Mouse (Mus musculus): ENCODE data around the gene Kat14. TPM values are rescaled to one million over a fixed set of nuclear protein-coding genes. Genes with fewer than 3 reads are reported as not detected.

The Kat14 gene
- polyA plus RNA-seq, 1 experiment from 2014 or later: 25.0 TPM

GRCm38 (mm10) chr2:144428659-144429058 lies 59.9 kb downstream of the Kat14 start:
- no peaks in the 10 kb centered on the region for H3K36me3 ChIP-seq (ENCODE audit: control insufficient read depth, insufficient read depth, low read length)
- no peak for ATAC-seq (replicated peaks; ENCODE audit: insufficient number of reproducible peaks, low FRiP score, low TSS enrichment)
- no peaks in the 10 kb centered on the region for H3K9me3 ChIP-seq (replicated peaks; ENCODE audit: control insufficient read depth, low read length)
- no peak overlapping the region for H3K4me2 ChIP-seq
- H3K4me1 ChIP-seq (ENCODE audit: control insufficient read depth, insufficient read depth, low read length): no peaks in the 10 kb centered on the region
- 76% methylated on average over 8 of the region's 8 CpGs for WGBS (ENCODE audit: insufficient replicate concordance)
- H3K4me3 ChIP-seq (ENCODE audit: low read depth, low read length): no peak overlapping the region
- no peak overlapping the region for H3K9ac ChIP-seq (ENCODE audit: low read depth, low read length)
- H3K27me3 ChIP-seq (ENCODE audit: control insufficient read depth, insufficient read depth, low read length): no peaks in the 10 kb centered on the region
- H3K27ac ChIP-seq (ENCODE audit: low read depth, low read length): no peak overlapping the region

DNA sequence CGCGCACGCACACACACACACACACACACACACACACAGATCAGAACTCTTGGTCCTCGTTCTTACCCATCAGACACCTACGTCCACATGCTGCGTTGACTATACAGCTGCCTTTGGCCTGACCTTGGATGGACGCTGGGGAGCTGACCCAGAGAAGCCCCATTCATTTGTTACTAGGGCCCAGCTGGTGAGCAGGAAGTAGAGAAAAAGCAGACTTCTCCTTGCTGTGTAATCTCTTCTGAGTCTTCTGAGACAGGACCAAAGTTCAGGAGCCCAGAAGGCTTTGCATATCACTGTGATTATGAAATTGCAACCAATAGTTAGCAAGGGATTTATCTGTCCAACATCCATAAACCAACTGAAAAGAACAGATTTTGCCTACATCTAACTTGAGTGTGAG lies 60.4 kb downstream of the Kat14 start:
- no peaks in the 10 kb centered on the region for H3K36me3 ChIP-seq (ENCODE audit: control insufficient read depth, insufficient read depth, low read length)
- no peak for ATAC-seq (replicated peaks; ENCODE audit: insufficient number of reproducible peaks, low FRiP score, low TSS enrichment)
- no peak overlapping the region for H3K4me2 ChIP-seq
- no peak overlapping the region for H3K9ac ChIP-seq (ENCODE audit: low read depth, low read length)
- H3K9me3 ChIP-seq (replicated peaks; ENCODE audit: control insufficient read depth, low read length): no peaks in the 10 kb centered on the region
- 76% methylated on average over 7 of the region's 7 CpGs for WGBS (ENCODE audit: insufficient replicate concordance)
- H3K4me1 ChIP-seq (ENCODE audit: control insufficient read depth, insufficient read depth, low read length): no peaks in the 10 kb centered on the region
- no peak overlapping the region for H3K27ac ChIP-seq (ENCODE audit: low read depth, low read length)
- no peak overlapping the region for H3K4me3 ChIP-seq (ENCODE audit: low read depth, low read length)
- H3K27me3 ChIP-seq (ENCODE audit: control insufficient read depth, insufficient read depth, low read length): no peaks in the 10 kb centered on the region

GRCm38 (mm10) chr2:144431286-144431825 lies 62.6 kb downstream of the Kat14 start:
- no peak for ATAC-seq (replicated peaks; ENCODE audit: insufficient number of reproducible peaks, low FRiP score, low TSS enrichment)

DNA sequence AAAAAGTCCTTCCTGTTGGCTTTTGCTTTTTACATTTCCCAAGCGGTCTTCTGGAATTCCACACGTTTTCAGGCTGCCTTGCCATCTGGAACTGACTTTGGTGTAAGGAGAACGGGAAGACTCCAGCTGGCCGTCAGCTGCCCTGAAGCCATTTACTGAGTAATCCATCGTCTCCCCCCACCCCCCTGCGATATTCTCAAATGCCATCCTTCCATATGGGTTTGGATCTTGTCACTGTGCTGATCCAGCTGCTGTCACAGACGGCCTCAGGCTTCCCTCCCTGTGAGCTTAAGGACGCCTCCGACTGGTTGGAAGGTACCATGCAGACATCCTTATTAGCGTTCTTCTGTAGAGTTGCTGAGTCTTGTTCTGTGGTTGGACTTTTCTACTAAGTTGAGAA lies 66.9 kb downstream of the Kat14 start:
- H3K27me3 ChIP-seq (ENCODE audit: control insufficient read depth, insufficient read depth, low read length): no peaks in the 10 kb centered on the region
- H3K27ac ChIP-seq (ENCODE audit: low read depth, low read length): no peak overlapping the region
- H3K36me3 ChIP-seq (ENCODE audit: control insufficient read depth, insufficient read depth, low read length): no peaks in the 10 kb centered on the region
- no peak overlapping the region for H3K4me3 ChIP-seq (ENCODE audit: low read depth, low read length)
- no peak overlapping the region for H3K9ac ChIP-seq (ENCODE audit: low read depth, low read length)
- H3K4me2 ChIP-seq: no peak overlapping the region
- ATAC-seq (replicated peaks; ENCODE audit: insufficient number of reproducible peaks, low FRiP score, low TSS enrichment): no peak
- 78% methylated on average over 10 of the region's 10 CpGs for WGBS (ENCODE audit: insufficient replicate concordance)
- H3K9me3 ChIP-seq (replicated peaks; ENCODE audit: control insufficient read depth, low read length): no peaks in the 10 kb centered on the region
- no peaks in the 10 kb centered on the region for H3K4me1 ChIP-seq (ENCODE audit: control insufficient read depth, insufficient read depth, low read length)

More at GRCm38 (mm10) chr2:144431286-144431825, 62.6 kb downstream of the Kat14 start:
- H3K4me3 ChIP-seq (ENCODE audit: low read depth, low read length): no peak overlapping the region
- H3K9ac ChIP-seq (ENCODE audit: low read depth, low read length): no peak overlapping the region
- 72% methylated on average over 5 of the region's 5 CpGs for WGBS (ENCODE audit: insufficient replicate concordance)
- H3K4me1 ChIP-seq (ENCODE audit: control insufficient read depth, insufficient read depth, low read length): no peaks in the 10 kb centered on the region
- no peak overlapping the region for H3K27ac ChIP-seq (ENCODE audit: low read depth, low read length)
- no peak overlapping the region for H3K4me2 ChIP-seq
- H3K36me3 ChIP-seq (ENCODE audit: control insufficient read depth, insufficient read depth, low read length): no peaks in the 10 kb centered on the region
- H3K27me3 ChIP-seq (ENCODE audit: control insufficient read depth, insufficient read depth, low read length): no peaks in the 10 kb centered on the region
- H3K9me3 ChIP-seq (replicated peaks; ENCODE audit: control insufficient read depth, low read length): no peaks in the 10 kb centered on the region

DNA sequence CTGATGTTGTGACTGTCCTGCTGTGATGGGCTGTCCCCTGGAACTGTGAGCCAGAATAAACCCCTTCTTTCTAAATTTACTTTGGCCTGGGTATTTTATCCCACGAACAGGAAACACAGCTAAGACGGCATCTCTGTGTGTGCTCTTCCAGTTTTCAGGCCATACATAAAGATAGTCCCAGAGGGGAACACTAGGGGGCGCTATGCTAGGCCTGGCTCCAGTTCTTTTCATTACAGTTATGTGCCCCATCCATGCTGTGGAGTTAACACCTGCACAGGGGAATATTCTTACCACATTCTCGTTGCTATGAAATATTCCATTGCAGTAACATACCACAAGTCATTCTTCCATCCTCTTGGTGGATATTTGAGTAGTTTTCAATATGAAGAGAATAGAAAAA lies 69.6 kb downstream of the Kat14 start:
- H3K27ac ChIP-seq (ENCODE audit: low read depth, low read length): no peak overlapping the region
- no peak for ATAC-seq (replicated peaks; ENCODE audit: insufficient number of reproducible peaks, low FRiP score, low TSS enrichment)
- 52% methylated on average over 4 of the region's 4 CpGs for WGBS (ENCODE audit: insufficient replicate concordance)
- no peak overlapping the region for H3K9ac ChIP-seq (ENCODE audit: low read depth, low read length)
- no peak overlapping the region for H3K4me3 ChIP-seq (ENCODE audit: low read depth, low read length)
- no peak overlapping the region for H3K4me2 ChIP-seq
- H3K4me1 ChIP-seq (ENCODE audit: control insufficient read depth, insufficient read depth, low read length): no peaks in the 10 kb centered on the region
- H3K27me3 ChIP-seq (ENCODE audit: control insufficient read depth, insufficient read depth, low read length): no peaks in the 10 kb centered on the region
- H3K9me3 ChIP-seq (replicated peaks; ENCODE audit: control insufficient read depth, low read length): no peaks in the 10 kb centered on the region
- no peaks in the 10 kb centered on the region for H3K36me3 ChIP-seq (ENCODE audit: control insufficient read depth, insufficient read depth, low read length)

GRCm38 (mm10) chr2:144439191-144439700 lies 70.5 kb downstream of the Kat14 start:
- Histone ChIP-seq H3K4me3 (ENCODE audit: low read depth, low read length) (no peak overlapping the region), H3K27me3 (ENCODE audit: control insufficient read depth, insufficient read depth, low read length) (no peaks in the 10 kb centered on the region), H3K36me3 (ENCODE audit: control insufficient read depth, insufficient read depth, low read length) (no peaks in the 10 kb centered on the region), H3K9ac (ENCODE audit: low read depth, low read length) (no peak overlapping the region), H3K27ac (ENCODE audit: low read depth, low read length) (no peak overlapping the region), H3K9me3 (replicated peaks; ENCODE audit: control insufficient read depth, low read length) (no peaks in the 10 kb centered on the region), H3K4me1 (ENCODE audit: control insufficient read depth, insufficient read depth, low read length) (no peaks in the 10 kb centered on the region), H3K4me2 (no peak overlapping the region)
- WGBS (ENCODE audit: insufficient replicate concordance): 73% methylated on average over 3 of the region's 3 CpGs
- ATAC-seq (replicated peaks; ENCODE audit: insufficient number of reproducible peaks, low FRiP score, low TSS enrichment): no peak

GRCm38 (mm10) chr2:144441386-144441915 lies 72.7 kb downstream of the Kat14 start:
- WGBS (ENCODE audit: insufficient replicate concordance): 82% methylated on average over 11 of the region's 11 CpGs
- H3K9me3 ChIP-seq (replicated peaks; ENCODE audit: control insufficient read depth, low read length): no peaks in the 10 kb centered on the region
- H3K27me3 ChIP-seq (ENCODE audit: control insufficient read depth, insufficient read depth, low read length): no peaks in the 10 kb centered on the region
- no peak overlapping the region for H3K9ac ChIP-seq (ENCODE audit: low read depth, low read length)
- no peak overlapping the region for H3K27ac ChIP-seq (ENCODE audit: low read depth, low read length)
- no peaks in the 10 kb centered on the region for H3K4me1 ChIP-seq (ENCODE audit: control insufficient read depth, insufficient read depth, low read length)
- ATAC-seq (replicated peaks; ENCODE audit: insufficient number of reproducible peaks, low FRiP score, low TSS enrichment): no peak
- no peak overlapping the region for H3K4me3 ChIP-seq (ENCODE audit: low read depth, low read length)
- no peaks in the 10 kb centered on the region for H3K36me3 ChIP-seq (ENCODE audit: control insufficient read depth, insufficient read depth, low read length)
- no peak overlapping the region for H3K4me2 ChIP-seq

DNA sequence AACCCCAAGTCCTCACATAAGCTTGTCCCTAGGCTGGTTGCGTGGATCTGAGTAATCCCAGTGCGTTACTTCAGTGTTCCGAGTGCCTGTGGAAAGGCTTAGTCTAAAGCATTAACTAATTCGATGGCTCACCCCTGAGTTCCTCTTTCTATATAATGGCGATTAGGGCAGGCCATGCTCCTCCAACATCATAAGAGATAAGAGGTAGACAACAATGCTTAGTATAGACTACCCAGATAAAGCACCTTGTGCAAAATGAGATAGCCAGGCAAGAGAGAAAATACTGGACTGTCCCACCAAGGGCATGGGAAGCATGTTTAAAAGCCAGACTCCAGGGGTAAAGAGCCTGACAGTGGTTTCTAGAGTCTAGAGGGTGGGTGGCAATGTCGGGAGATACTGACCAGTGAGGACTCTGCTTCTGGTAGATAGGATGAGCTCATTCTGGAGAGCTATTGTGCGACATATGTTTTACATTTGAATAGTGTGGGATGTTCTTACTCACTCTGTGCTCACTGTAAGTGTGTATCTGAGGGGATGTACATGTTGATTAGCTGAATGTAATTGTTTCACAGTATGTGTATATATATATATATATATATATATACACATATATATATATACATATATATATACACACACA lies 77.7 kb downstream of the Kat14 start:
- H3K27me3 ChIP-seq (ENCODE audit: control insufficient read depth, insufficient read depth, low read length): no peaks in the 10 kb centered on the region; the same call in 1 of the 2 replicates
- no peak overlapping the region for H3K4me2 ChIP-seq
- no peaks in the 10 kb centered on the region for H3K36me3 ChIP-seq (ENCODE audit: control insufficient read depth, insufficient read depth, low read length)
- H3K9me3 ChIP-seq (replicated peaks; ENCODE audit: control insufficient read depth, low read length): no peaks in the 10 kb centered on the region
- WGBS (ENCODE audit: insufficient replicate concordance): 70% methylated on average over 7 of the region's 7 CpGs
- no peak overlapping the region for H3K27ac ChIP-seq (ENCODE audit: low read depth, low read length)
- no peak overlapping the region for H3K9ac ChIP-seq (ENCODE audit: low read depth, low read length)
- H3K4me3 ChIP-seq (ENCODE audit: low read depth, low read length): no peak overlapping the region
- no peak for ATAC-seq (replicated peaks; ENCODE audit: insufficient number of reproducible peaks, low FRiP score, low TSS enrichment)
- H3K4me1 ChIP-seq (ENCODE audit: control insufficient read depth, insufficient read depth, low read length): no peaks in the 10 kb centered on the region

GRCm38 (mm10) chr2:144450378-144450777 lies 81.6 kb downstream of the Kat14 start:
- no peak overlapping the region for H3K4me2 ChIP-seq
- H3K4me1 ChIP-seq (ENCODE audit: control insufficient read depth, insufficient read depth, low read length): no peaks in the 10 kb centered on the region
- H3K4me3 ChIP-seq (ENCODE audit: low read depth, low read length): no peak overlapping the region
- no peak overlapping the region for H3K27ac ChIP-seq (ENCODE audit: low read depth, low read length)
- no peak overlapping the region for H3K9ac ChIP-seq (ENCODE audit: low read depth, low read length)
- ATAC-seq (replicated peaks; ENCODE audit: insufficient number of reproducible peaks, low FRiP score, low TSS enrichment): no peak
- 60% methylated on average over 2 of the region's 2 CpGs for WGBS (ENCODE audit: insufficient replicate concordance)
- no peaks in the 10 kb centered on the region for H3K36me3 ChIP-seq (ENCODE audit: control insufficient read depth, insufficient read depth, low read length)
- H3K9me3 ChIP-seq (replicated peaks; ENCODE audit: control insufficient read depth, low read length): no peaks in the 10 kb centered on the region
- no peaks in the 10 kb centered on the region; the same call in 1 of the 2 replicates for H3K27me3 ChIP-seq (ENCODE audit: control insufficient read depth, insufficient read depth, low read length)

All from heart, embryonic 11.5 days (tissue).